Mouse (Mus musculus) cerebellum, postnatal 14 days (tissue): ENCODE data around the gene Cd200r4.
"Not testable (repeated sequence)": the region's sequence is repeated elsewhere in the genome, so short reads cannot be mapped to it uniquely, and the experiment has no call there.

Experiments
- DNase-seq, 2 experiments: peaks; one replicate each; pipeline ENCODE4 v3.0.0; 2021; ENCODE audit warnings: mixed read lengths in 2 of 2

Gene Cd200r4

DNA sequence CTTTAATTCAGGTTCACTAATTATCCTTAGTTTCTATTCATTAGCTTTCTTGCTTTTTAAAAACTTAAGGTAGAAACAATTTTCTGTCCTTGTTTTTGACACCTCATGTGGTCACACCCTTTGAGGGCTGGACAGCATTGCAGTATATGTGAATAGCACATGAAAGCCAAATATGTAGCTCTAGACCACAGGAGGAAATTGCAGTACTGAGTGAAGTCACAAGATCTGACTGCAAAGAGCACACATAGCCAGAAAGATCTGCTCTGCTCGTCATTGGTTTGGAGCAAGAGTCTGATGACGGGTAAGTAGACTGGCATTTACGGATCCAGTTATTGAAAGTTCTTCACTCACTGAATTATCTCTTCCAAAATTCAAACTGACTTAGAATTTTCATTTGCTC is at the start of gene Cd200r4:
TSS of gene Cd200r4 (plus strand) at position 190 of the 400 bp plus-strand sequence.
- DNase-seq: no peak

DNA sequence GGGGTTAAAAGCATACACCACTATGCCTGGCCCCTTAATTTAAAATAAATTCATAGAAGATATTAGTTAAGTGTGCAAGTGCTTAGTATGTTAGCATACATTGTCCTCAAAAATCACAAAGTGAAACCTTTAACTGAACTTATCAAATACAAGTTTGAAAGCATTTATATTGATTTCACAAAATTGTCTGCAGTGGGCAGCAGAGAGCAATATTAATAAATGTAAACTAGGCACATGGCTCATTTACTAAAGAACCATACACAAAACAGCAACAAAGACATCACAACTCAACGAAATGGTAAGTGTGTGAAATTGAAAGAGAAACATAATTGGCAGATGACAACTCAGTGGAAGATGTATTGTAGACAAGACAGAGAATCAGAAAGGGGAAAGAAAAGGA is 49.7 kb upstream of the Cd200r4 start:
- no peak for DNase-seq

- no peak for DNase-seq
Observed at GRCm38 (mm10) chr16:44765555-44766319, 45.8 kb upstream of the Cd200r4 start, which contains the start of gene Cd200r1. Cd200r1 (plus strand) TSS chr16:44765736.

- no peak for DNase-seq
Observed at GRCm38 (mm10) chr16:44766320-44766892, 45.1 kb upstream of the Cd200r4 start.

DNA sequence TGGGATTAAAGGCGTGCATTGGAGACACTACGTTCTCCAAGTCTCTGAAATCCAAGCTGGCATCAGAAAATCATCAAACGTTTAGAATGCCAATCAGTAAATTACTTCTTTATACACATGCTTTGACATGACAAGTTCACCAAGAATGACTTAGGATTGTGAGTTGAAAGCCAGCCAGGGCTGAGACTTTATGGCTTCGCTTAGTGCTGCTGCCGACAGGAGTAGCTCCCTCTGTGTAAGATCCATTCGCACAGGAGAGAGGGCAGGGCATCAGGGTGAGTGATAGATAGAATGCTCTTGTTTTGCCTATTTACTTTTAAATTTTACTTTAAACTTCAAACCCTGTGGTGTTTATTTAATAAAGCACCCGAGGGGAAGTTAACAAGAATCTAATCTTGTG is 44.0 kb upstream of the Cd200r4 start:
- DNase-seq: peak in 1 of 2 experiments; percentile 5

GRCm38 (mm10) chr16:44767967-44768366 is 43.6 kb upstream of the Cd200r4 start:
- peak in 1 of 2 experiments; percentile 34 for DNase-seq

GRCm38 (mm10) chr16:44772577-44772976 is 39.0 kb upstream of the Cd200r4 start:
- no peak for DNase-seq

DNA sequence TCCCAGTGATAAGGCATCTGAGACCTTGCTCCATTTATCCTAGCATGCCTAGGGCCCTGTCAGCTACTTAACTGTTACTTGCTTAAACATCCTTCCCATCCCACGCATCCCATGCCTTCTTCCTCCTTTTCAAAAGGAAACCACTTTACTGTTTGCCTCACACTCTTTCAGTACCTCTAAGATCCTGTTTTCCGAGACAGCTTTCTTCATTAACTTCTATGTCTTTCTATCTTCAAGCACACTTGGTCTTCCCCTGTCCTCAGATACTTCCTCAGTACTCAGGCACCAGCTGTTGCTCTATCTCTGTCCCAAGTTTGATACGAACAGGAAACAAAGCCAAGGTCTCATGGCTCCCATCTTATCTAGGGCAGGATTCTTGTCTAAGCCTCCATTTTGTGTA is 37.9 kb upstream of the Cd200r4 start:
- DNase-seq: no peak

- DNase-seq: no peak
Observed at GRCm38 (mm10) chr16:44774201-44774600, 37.3 kb upstream of the Cd200r4 start.

DNA sequence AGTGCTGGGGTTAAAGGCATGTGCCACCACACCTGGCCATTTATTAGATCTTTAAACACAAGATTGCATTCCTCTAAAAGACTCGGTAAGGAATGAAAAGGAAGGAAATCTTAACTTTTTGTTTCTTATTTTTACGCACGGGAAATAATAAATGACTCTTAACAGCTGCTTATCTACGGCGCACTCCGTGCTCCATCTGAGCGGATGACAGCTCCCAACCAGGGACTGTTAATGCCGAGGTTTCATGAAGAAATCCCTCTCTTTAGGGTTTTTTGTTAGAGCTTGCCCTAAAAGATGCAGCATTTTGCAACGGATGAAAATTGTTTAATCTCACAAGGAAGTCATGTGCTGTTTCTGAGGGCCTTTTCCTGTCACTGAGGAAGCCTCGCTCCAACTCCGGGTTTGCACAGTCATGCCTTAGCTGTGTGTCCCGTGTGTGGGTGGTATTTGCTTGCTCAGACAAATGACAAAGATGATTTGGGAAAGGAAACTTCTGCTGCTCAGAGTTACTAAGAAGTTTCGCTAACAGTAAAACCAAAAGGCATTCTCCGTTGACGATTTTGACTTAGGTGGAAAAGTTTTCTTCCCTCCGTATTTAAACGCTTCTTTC is 32.9 kb upstream of the Cd200r4 start:
- no peak for DNase-seq

GRCm38 (mm10) chr16:44779494-44779893 is 32.0 kb upstream of the Cd200r4 start:
- no peak for DNase-seq

DNA sequence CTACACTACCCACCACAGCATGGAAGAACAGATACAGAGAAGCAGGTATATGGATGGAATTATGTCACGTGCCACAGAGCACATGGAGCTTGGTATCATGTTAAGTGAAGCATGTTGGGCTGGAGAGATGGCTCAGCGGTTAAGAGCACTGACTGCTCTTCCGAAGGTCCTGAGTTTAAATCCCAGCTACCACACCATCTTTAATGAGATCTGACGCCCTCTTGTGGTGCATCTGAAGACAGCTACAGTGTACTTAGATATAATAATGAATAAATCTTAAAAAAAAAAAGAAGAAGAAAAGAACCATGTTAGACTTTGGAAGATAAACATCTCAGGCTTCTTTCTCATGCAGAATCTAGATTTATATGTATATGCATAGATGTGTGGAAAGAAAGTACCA is 30.8 kb upstream of the Cd200r4 start:
- DNase-seq: no peak

DNA sequence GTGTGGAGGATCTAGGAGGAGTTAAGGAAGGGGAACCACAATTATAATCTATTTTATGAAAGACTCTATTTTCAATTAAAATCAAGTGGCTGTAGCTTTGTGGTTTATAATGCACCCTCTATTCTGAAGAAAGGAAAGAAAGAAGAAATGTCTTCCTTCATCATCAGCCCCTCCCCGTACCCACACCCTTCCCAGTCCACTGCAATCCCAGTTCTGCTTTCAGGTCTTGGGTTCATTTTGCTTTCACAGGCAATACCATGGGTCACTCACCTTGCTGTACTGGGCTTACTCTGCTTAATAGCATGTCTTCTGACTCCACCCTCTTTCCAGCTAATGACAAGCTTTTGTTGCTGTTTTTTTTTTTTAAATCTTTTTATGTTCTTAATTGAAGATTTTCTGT is 24.6 kb upstream of the Cd200r4 start:
- no peak for DNase-seq

DNA sequence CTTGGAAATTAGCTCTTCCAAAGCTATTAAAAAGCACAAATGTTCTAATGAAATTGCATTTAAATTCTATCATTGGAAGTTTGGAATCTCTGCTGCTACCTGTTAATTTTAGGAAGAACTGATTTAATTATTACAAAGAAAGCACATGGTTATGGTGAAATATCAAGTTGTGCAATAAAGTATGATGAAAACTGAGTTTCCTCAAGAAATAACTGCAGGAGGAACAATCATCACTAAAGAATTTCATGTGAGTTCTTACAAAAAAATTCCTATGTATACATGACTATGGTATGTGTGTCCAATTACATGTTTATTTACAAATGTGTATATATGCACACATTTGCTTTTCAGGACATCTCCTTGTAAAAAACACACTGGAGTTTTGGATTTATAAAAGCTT is 17.1 kb upstream of the Cd200r4 start:
- no peak for DNase-seq

- DNase-seq: no peak
Observed at GRCm38 (mm10) chr16:44805976-44806375, 5.6 kb upstream of the Cd200r4 start.

DNA sequence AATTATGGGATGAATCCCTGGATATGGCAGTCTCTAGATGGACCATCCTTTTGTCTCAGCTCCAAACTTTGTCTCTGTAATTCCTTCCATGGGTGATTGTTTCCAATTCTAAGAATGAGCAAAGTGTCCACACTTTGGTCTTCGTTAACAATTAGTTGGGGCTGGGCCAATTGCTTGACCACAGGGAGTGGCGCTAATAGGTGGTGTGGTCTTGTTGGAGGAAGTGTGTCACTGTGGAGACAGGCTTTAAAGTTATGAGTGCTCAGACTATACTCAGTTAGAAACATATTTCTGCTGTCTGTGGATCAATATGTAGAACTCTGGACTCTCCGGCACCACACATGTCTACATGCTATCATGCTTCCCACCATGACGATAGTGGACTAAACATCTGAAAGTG is 1.3 kb upstream of the Cd200r4 start:
- not testable (repeated sequence) for DNase-seq

GRCm38 (mm10) chr16:44812468-44813065 is 1.0 kb downstream of the Cd200r4 start:
- DNase-seq: no peak

GRCm38 (mm10) chr16:44818010-44818409 is 6.5 kb downstream of the Cd200r4 start:
- DNase-seq: no peak

- no peak for DNase-seq
Observed at GRCm38 (mm10) chr16:44820545-44820944, 9.0 kb downstream of the Cd200r4 start.

DNA sequence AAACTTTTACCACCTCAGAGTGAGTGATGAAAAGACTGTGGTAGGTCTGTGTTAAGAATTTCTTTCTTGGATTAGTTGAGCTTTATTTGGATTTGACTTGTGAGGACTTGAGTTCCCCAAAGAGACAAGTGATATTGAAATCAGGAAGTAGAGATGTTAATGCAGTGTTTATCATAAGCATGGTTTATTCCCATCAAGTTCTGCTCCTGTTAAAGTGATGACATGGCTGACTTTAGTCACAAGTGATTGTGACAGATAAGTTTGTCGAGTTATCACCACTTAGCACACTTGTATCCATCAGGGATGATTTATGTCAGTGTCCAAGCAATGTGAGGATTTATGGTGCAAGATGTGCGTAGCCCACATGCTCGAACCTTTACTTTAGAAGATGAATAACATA is 20.8 kb downstream of the Cd200r4 start:
- DNase-seq: no peak

DNA sequence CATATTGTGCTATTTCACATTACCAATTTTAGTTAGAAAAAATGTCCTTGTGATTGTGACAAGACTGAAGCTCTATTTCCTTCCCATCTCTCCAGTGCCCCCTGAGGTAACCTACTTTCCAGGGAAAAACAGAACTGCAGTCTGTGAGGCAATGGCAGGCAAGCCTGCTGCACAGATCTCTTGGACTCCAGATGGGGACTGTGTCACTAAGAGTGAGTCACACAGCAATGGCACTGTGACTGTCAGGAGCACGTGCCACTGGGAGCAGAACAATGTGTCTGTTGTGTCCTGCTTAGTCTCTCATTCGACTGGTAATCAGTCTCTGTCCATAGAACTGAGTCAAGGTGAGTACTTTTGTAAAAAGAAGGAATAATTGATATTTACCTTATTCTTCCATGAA is 21.7 kb downstream of the Cd200r4 start:
- DNase-seq: not testable (repeated sequence)

DNA sequence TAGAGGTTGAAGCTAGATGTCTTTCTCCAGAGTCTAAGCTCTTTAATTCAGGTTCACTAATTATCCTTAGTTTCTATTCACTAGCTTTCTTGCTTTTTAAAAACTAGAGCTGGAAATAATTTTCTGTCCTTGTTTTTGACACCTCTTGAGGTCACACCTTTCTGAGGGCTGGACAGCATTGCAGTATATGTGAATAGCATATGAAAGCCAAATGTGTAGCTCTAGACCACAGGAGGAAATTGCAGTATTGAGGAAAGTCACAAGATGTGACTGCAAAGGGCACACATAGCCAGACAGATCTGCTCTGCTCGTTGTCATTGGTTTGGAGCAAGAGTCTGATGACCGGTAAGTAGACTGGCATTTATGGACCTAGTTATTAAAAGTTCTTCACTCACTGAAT is 55.3 kb downstream of the Cd200r4 start, which contains the start of gene Cd200r2:
TSS of gene Cd200r2 (plus strand) at position 301 of the 400 bp plus-strand sequence.
- DNase-seq: no peak

DNA sequence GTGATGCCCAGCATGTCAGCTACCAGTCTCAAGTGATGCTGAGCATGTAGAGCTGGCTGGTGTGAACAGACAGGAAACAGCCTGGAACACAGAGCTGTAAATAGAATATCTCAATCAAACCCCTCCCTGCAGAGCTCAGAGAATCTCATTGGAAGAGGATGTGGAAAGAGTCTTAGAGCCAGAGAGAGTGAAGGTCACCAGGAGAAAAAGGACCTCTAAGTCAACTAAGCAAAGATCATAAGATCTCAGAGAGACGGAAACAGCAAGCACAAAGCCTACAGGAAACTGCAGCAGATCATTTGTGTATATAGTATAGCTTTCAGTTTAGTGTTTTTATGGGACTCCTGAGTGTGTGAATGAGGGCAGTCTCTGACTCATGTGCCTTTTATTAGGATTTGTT is 63.6 kb downstream of the Cd200r4 start:
- no peak for DNase-seq

- DNase-seq: no peak
Observed at GRCm38 (mm10) chr16:44876625-44877024, 65.1 kb downstream of the Cd200r4 start.
